In genomic region chr9:110093303-110093702, GRCm38 (mm10) we compare ENCODE assay signal across 13 mouse cellular contexts. TPM values are rescaled to one million over a fixed set of nuclear protein-coding genes. Genes with fewer than 3 reads are reported as not detected.
DNase-seq lines count a peak whose midpoint lies in the region.
"Had no signal": no experiment of that assay in that cellular context is flagged by ENCODE, and none has a peak within 500 bp of the region (broad histone marks: within the 10 kb centered on the region; RNA-seq: fewer than 3 reads in every experiment).

No protein-coding gene starts in this region.

- DNase-seq in adrenal gland, postnatal 14 days, result peak; percentile 51
- no peak for DNase-seq in adrenal gland, postnatal 10 days
- DNase-seq in kidney, postnatal 25 days, result peak; percentile 36 to 45
- no peak for DNase-seq in kidney, adult 18-20 months
- peak; percentile 42 for DNase-seq in thymus, postnatal 14 days
- no peak for DNase-seq in thymus, postnatal 0 days (ENCODE audit: low spot score)
- no peak for DNase-seq in urinary bladder, postnatal 14 days (ENCODE audit: low spot score)
- DNase-seq in retina, embryonic 14.5 days (ENCODE audit: low spot score), result no peak
- DNase-seq: adrenal gland, postnatal 25 days; cerebellum, adult 18-20 months; heart, postnatal 4 days; kidney, adult 9 months; right cerebral cortex, postnatal 4 days had no signal

RNA-seq across cellular contexts. Expression of gene Smarcc1, which starts 24.2 kb away (rescaled TPM):
- 55.9 and 57.0 TPM in 2 replicates for total RNA-seq in adrenal gland, postnatal 14 days (2021)
- total RNA-seq in adrenal gland, postnatal 10 days (2021), result 10 to 100 TPM; 47.2 to 59.9 TPM
- polyA plus RNA-seq in thymus, postnatal 0 days (2015; fragmentation: Nextera tagmentation; extraction: Ambion mirVana), result 89.4 and 99.1 TPM in 2 replicates

RNA-seq across cellular contexts. Expression of gene Dhx30, which starts 24.3 kb away (rescaled TPM):
- 82.6 and 95.2 TPM in 2 replicates for total RNA-seq in adrenal gland, postnatal 14 days (2021)
- total RNA-seq in adrenal gland, postnatal 10 days (2021), result 10 to 100 TPM; 90.2 to 91.3 TPM
- polyA plus RNA-seq in thymus, postnatal 0 days (2015; fragmentation: Nextera tagmentation; extraction: Ambion mirVana), result 101 and 104 TPM in 2 replicates

Comparison
In these comparisons a context has a peak if more than half of its experiments do, and no peak if none do; other contexts are left out.
1. DNase-seq: peak in adrenal gland, postnatal 14 days (single experiment), kidney, postnatal 25 days (2 of 2) and thymus, postnatal 14 days (single experiment); none in adrenal gland, postnatal 10 days (single experiment), kidney, adult 18-20 months (single experiment), thymus, postnatal 0 days (single experiment), urinary bladder, postnatal 14 days (single experiment) and retina, embryonic 14.5 days (single experiment).